Mouse (Mus musculus): ENCODE data around the gene Idh3b. TPM values are rescaled to one million over a fixed set of nuclear protein-coding genes. Genes with fewer than 3 reads are reported as not detected.

Idh3b gene
- polyA plus RNA-seq, 1 experiment: 224 TPM

GRCm38 (mm10) chr2:130273732-130274131 lies 10.6 kb downstream of the Idh3b start:
- 1% methylated on average over 14 of the region's 14 CpGs for WGBS
- DNase-seq (ENCODE audit: low read depth, low spot score): no peak

- WGBS: 66% methylated on average over 7 of the region's 7 CpGs
- DNase-seq (ENCODE audit: low read depth, low spot score): no peak
These were observed 16.3 kb downstream of the Idh3b start for GRCm38 (mm10) chr2:130268074-130268473.

GRCm38 (mm10) chr2:130265520-130265919 lies 18.8 kb downstream of the Idh3b start:
- DNase-seq (ENCODE audit: low read depth, low spot score): no peak
- WGBS: 23% methylated on average over 1 of the region's 1 CpGs

GRCm38 (mm10) chr2:130262398-130262797 lies 21.9 kb downstream of the Idh3b start:
- 30% methylated on average over 2 of the region's 2 CpGs for WGBS

GRCm38 (mm10) chr2:130261914-130262313 lies 22.4 kb downstream of the Idh3b start:
- 51% methylated on average over 2 of the region's 2 CpGs for WGBS
- DNase-seq (ENCODE audit: low read depth, low spot score): no peak

More at GRCm38 (mm10) chr2:130262398-130262797, 21.9 kb downstream of the Idh3b start:
- DNase-seq (ENCODE audit: low read depth, low spot score): no peak

GRCm38 (mm10) chr2:130260822-130261221 lies 23.5 kb downstream of the Idh3b start:
- 50% methylated on average over 4 of the region's 4 CpGs for WGBS
- DNase-seq (ENCODE audit: low read depth, low spot score): no peak

- WGBS: 58% methylated on average over 4 of the region's 4 CpGs
- no peak for DNase-seq (ENCODE audit: low read depth, low spot score)
These were observed 27.6 kb downstream of the Idh3b start for GRCm38 (mm10) chr2:130256762-130257161.

- DNase-seq (ENCODE audit: low read depth, low spot score): no peak
- WGBS: 67% methylated on average over 7 of the region's 7 CpGs
These were observed 36.1 kb downstream of the Idh3b start for GRCm38 (mm10) chr2:130248226-130248625.

GRCm38 (mm10) chr2:130246912-130247311 lies 37.4 kb downstream of the Idh3b start:
- peak; percentile 1 for DNase-seq (ENCODE audit: low read depth, low spot score)

More at GRCm38 (mm10) chr2:130246912-130247311, 37.4 kb downstream of the Idh3b start:
- whole genome bisulfite sequencing: 51% methylated on average over 9 of the region's 9 CpGs

Other genes starting within 250 kb of the Idh3b start
- not detected in 2 replicates for gene Tgm6, start 172.1 kb downstream of the Idh3b start, polyA plus RNA-seq (2012; rRNA removed)
- gene Snrpb, start 105.1 kb downstream of the Idh3b start, polyA plus RNA-seq (2012; rRNA removed): 186 and 221 TPM in 2 replicates
- not detected in 2 replicates for gene Tmc2, start 89.4 kb downstream of the Idh3b start, polyA plus RNA-seq (2012; rRNA removed)
- gene Nop56, start 10.1 kb downstream of the Idh3b start, polyA plus RNA-seq (2012; rRNA removed): 57.1 and 75.1 TPM in 2 replicates
- gene Ebf4, start 10.6 kb upstream of the Idh3b start, polyA plus RNA-seq (2012; rRNA removed): 0.63 and 1.0 TPM in 2 replicates
- gene Cpxm1, start 113.0 kb upstream of the Idh3b start, polyA plus RNA-seq (2012; rRNA removed): 3.4 and 4.2 TPM in 2 replicates
- not detected in 2 replicates for gene Gm28372, start 120.7 kb upstream of the Idh3b start, polyA plus RNA-seq (2012; rRNA removed)
- gene 1700020A23Rik, start 120.7 kb upstream of the Idh3b start, polyA plus RNA-seq (2012; rRNA removed): not detected in 2 replicates
- gene Tmem239, start 121.9 kb upstream of the Idh3b start, polyA plus RNA-seq (2012; rRNA removed): not detected in 2 replicates
- 55.2 and 70.3 TPM in 2 replicates for gene Vps16, start 139.8 kb upstream of the Idh3b start, polyA plus RNA-seq (2012; rRNA removed)
- gene Pced1a, start 140.2 kb upstream of the Idh3b start, polyA plus RNA-seq (2012; rRNA removed): 11.0 and 12.5 TPM in 2 replicates
- gene Ptpra, start 165.7 kb upstream of the Idh3b start, polyA plus RNA-seq (2012; rRNA removed): 26.4 and 32.3 TPM in 2 replicates

Data from large intestine, adult 2 months (tissue).